Mouse (Mus musculus) midbrain, embryonic 12.5 days (tissue): Measurements from ENCODE around the gene Ascc3. TPM values are rescaled to one million over a fixed set of nuclear protein-coding genes. Genes with fewer than 3 reads are reported as not detected.
A peak's percentile ranks its signal among the peaks of the same experiment; 100 is the strongest.

Experiments used
- ATAC-seq: fragments of 200-750 bp; cut with Nextera tagmentation; 2 replicates; pipeline ENCODE4 v1.8.0; 2017; ENCODE audit warnings: low read depth, moderate TSS enrichment, moderate library complexity; ENCODE audit not compliant: low FRiP score
- H3K27ac ChIP-seq: fragments of 300-500 bp; sonication (generic); replicated peaks from 2 replicates; pipeline ENCODE4 v1.5.1; 2016; ENCODE audit warnings: mild to moderate bottlenecking
- H3K27me3 ChIP-seq: fragments of 300-500 bp; sonication (generic); 2 replicates; pipeline ENCODE4 v1.6.1; 2016; ENCODE audit warnings: mild to moderate bottlenecking
- H3K36me3 ChIP-seq: fragments of 300-500 bp; sonication (generic); 2 replicates; pipeline ENCODE4 v1.6.1; 2016
- H3K4me1 ChIP-seq: fragments of 300-500 bp; sonication (generic); 2 replicates; pipeline ENCODE4 v1.6.1; 2016
- H3K4me2 ChIP-seq: fragments of 300-500 bp; sonication (generic); replicated peaks from 2 replicates; pipeline ENCODE4 v1.6.1; 2016; ENCODE audit warnings: mild to moderate bottlenecking, moderate library complexity
- H3K4me3 ChIP-seq: fragments of 300-500 bp; sonication (generic); 2 replicates; pipeline ENCODE4 v1.5.1; 2016; ENCODE audit warnings: mild to moderate bottlenecking
- H3K9ac ChIP-seq: fragments of 300-500 bp; sonication (generic); replicated peaks from 2 replicates; pipeline ENCODE4 v1.6.1; 2016; ENCODE audit warnings: mild to moderate bottlenecking, moderate library complexity
- H3K9me3 ChIP-seq: fragments of 300-500 bp; sonication (generic); 2 replicates; pipeline ENCODE4 v1.6.1; 2016; ENCODE audit warnings: mild to moderate bottlenecking
- whole genome bisulfite sequencing: fragments of 180-500 bp; shearing (Covaris S2); methylation state at CpG from one replicate; pipeline ENCODE4 v1.1.7; 2016; 5-methylcytosine and 5-hydroxymethylcytosine counted together
- polyA plus RNA-seq: library from polyadenylated mRNA; unstranded; fragments of >200 nt; fragmentation: Nextera tagmentation; extraction: Ambion mirVana; gene quantifications from 2 replicates; pipeline ENCODE4 v1.2.1, GENCODE M21; 2016

Ascc3 gene
- polyA plus RNA-seq, 1 experiment from 2014 or later = 22.2 TPM

GRCm38 (mm10) chr10:50671517-50671916 lies 79.0 kb downstream of the Ascc3 start:
- H3K36me3 ChIP-seq = no peaks in the 10 kb centered on the region
- no peaks in the 10 kb centered on the region for H3K4me1 ChIP-seq
- no peaks in the 10 kb centered on the region for H3K27me3 ChIP-seq
- no peaks in the 10 kb centered on the region for H3K9me3 ChIP-seq
- H3K27ac ChIP-seq = no peak overlapping the region
- no peak overlapping the region for H3K9ac ChIP-seq
- WGBS = 48% methylated on average over 5 of the region's 5 CpGs
- H3K4me2 ChIP-seq = no peak overlapping the region
- no peak for ATAC-seq
- no peak overlapping the region for H3K4me3 ChIP-seq

GRCm38 (mm10) chr10:50690324-50690723 lies 97.9 kb downstream of the Ascc3 start:
- Histone ChIP-seq H3K27ac (no peak overlapping the region), H3K4me1 (no peaks in the 10 kb centered on the region), H3K4me3 (no peak overlapping the region), H3K36me3 (no peaks in the 10 kb centered on the region), H3K4me2 (no peak overlapping the region), H3K9ac (no peak overlapping the region), H3K27me3 (no peaks in the 10 kb centered on the region), H3K9me3 (no peaks in the 10 kb centered on the region)
- ATAC-seq = no peak

GRCm38 (mm10) chr10:50698836-50699433 lies 106.5 kb downstream of the Ascc3 start:
- no peak overlapping the region for H3K9ac ChIP-seq
- H3K36me3 ChIP-seq = no peaks in the 10 kb centered on the region
- no peak overlapping the region for H3K4me3 ChIP-seq
- no peaks in the 10 kb centered on the region for H3K27me3 ChIP-seq
- no peak overlapping the region for H3K27ac ChIP-seq
- H3K9me3 ChIP-seq = no peaks in the 10 kb centered on the region
- no peak overlapping the region for H3K4me2 ChIP-seq
- H3K4me1 ChIP-seq = no peaks in the 10 kb centered on the region
- ATAC-seq = peak; percentile 66; the same call in 1 of the 2 replicates
- WGBS = 67% methylated on average over 4 of the region's 4 CpGs

GRCm38 (mm10) chr10:50701736-50702135 lies 109.3 kb downstream of the Ascc3 start:
- H3K27ac ChIP-seq = no peak overlapping the region
- no peaks in the 10 kb centered on the region for H3K9me3 ChIP-seq
- H3K4me2 ChIP-seq = no peak overlapping the region
- H3K4me1 ChIP-seq = no peaks in the 10 kb centered on the region
- no peak overlapping the region for H3K4me3 ChIP-seq
- no peaks in the 10 kb centered on the region for H3K27me3 ChIP-seq
- H3K36me3 ChIP-seq = no peaks in the 10 kb centered on the region
- no peak overlapping the region for H3K9ac ChIP-seq
- WGBS = 64% methylated on average over 2 of the region's 2 CpGs
- ATAC-seq = no peak

GRCm38 (mm10) chr10:50702361-50702760 lies 109.9 kb downstream of the Ascc3 start:
- 77% methylated on average over 3 of the region's 3 CpGs for WGBS

GRCm38 (mm10) chr10:50704202-50704601 lies 111.7 kb downstream of the Ascc3 start:
- Histone ChIP-seq H3K4me3 (no peak overlapping the region), H3K9ac (no peak overlapping the region), H3K27ac (no peak overlapping the region), H3K4me2 (no peak overlapping the region), H3K9me3 (no peaks in the 10 kb centered on the region), H3K27me3 (no peaks in the 10 kb centered on the region), H3K4me1 (no peaks in the 10 kb centered on the region), H3K36me3 (no peaks in the 10 kb centered on the region)
- peak; percentile 77 for ATAC-seq
- WGBS = 23% methylated on average over 6 of the region's 6 CpGs

More at GRCm38 (mm10) chr10:50702361-50702760, 109.9 kb downstream of the Ascc3 start:
- no peak for ATAC-seq
- no peak overlapping the region for H3K4me3 ChIP-seq
- no peaks in the 10 kb centered on the region for H3K9me3 ChIP-seq
- no peaks in the 10 kb centered on the region for H3K36me3 ChIP-seq
- H3K27me3 ChIP-seq = no peaks in the 10 kb centered on the region
- H3K27ac ChIP-seq = no peak overlapping the region
- H3K9ac ChIP-seq = no peak overlapping the region
- H3K4me1 ChIP-seq = no peaks in the 10 kb centered on the region
- H3K4me2 ChIP-seq = no peak overlapping the region

GRCm38 (mm10) chr10:50704898-50705297 lies 112.4 kb downstream of the Ascc3 start:
- no peaks in the 10 kb centered on the region for H3K36me3 ChIP-seq
- H3K27ac ChIP-seq = no peak overlapping the region
- H3K4me3 ChIP-seq = no peak overlapping the region
- no peak overlapping the region for H3K9ac ChIP-seq
- H3K9me3 ChIP-seq = no peaks in the 10 kb centered on the region
- no peak for ATAC-seq
- no peaks in the 10 kb centered on the region for H3K27me3 ChIP-seq
- 83% methylated on average over 3 of the region's 3 CpGs for WGBS
- no peak overlapping the region for H3K4me2 ChIP-seq
- H3K4me1 ChIP-seq = no peaks in the 10 kb centered on the region

- Histone ChIP-seq H3K9ac (no peak overlapping the region), H3K9me3 (no peaks in the 10 kb centered on the region), H3K36me3 (0 out of 2 replicates have a peak, but pooled peaks cover 2% of the 10 kb centered on the region), H3K27ac (no peak overlapping the region), H3K4me1 (no peaks in the 10 kb centered on the region), H3K4me3 (no peak overlapping the region), H3K4me2 (no peak overlapping the region), H3K27me3 (no peaks in the 10 kb centered on the region)
- ATAC-seq = no peak
- 85% methylated on average over 3 of the region's 3 CpGs for WGBS
These were observed 118.8 kb downstream of the Ascc3 start for GRCm38 (mm10) chr10:50711286-50711685.

- Histone ChIP-seq H3K27me3 (no peaks in the 10 kb centered on the region), H3K9me3 (no peaks in the 10 kb centered on the region), H3K4me2 (no peak overlapping the region), H3K9ac (no peak overlapping the region), H3K27ac (no peak overlapping the region), H3K4me3 (no peak overlapping the region), H3K4me1 (no peaks in the 10 kb centered on the region), H3K36me3 (0 out of 2 replicates have a peak, but pooled peaks cover 2% of the 10 kb centered on the region)
- WGBS = 89% methylated on average over 1 of the region's 1 CpGs
- no peak for ATAC-seq
These were observed 119.3 kb downstream of the Ascc3 start for GRCm38 (mm10) chr10:50711765-50712164.

GRCm38 (mm10) chr10:50733459-50733858 lies 141.0 kb downstream of the Ascc3 start:
- H3K4me1 ChIP-seq = no peaks in the 10 kb centered on the region
- H3K9me3 ChIP-seq = no peaks in the 10 kb centered on the region
- ATAC-seq = no peak
- H3K9ac ChIP-seq = no peak overlapping the region
- H3K27me3 ChIP-seq = no peaks in the 10 kb centered on the region
- H3K36me3 ChIP-seq = no peaks in the 10 kb centered on the region
- H3K27ac ChIP-seq = no peak overlapping the region
- no peak overlapping the region for H3K4me3 ChIP-seq
- H3K4me2 ChIP-seq = no peak overlapping the region

GRCm38 (mm10) chr10:50762069-50762468 lies 169.6 kb downstream of the Ascc3 start:
- H3K27me3 ChIP-seq = no peaks in the 10 kb centered on the region
- ATAC-seq = no peak

GRCm38 (mm10) chr10:50762984-50763383 lies 170.5 kb downstream of the Ascc3 start:
- Histone ChIP-seq H3K9ac (no peak overlapping the region), H3K27ac (no peak overlapping the region), H3K36me3 (peaks cover 3% of the 10 kb centered on the region; the same call in 1 of the 2 replicates), H3K4me1 (peaks cover 6% of the 10 kb centered on the region), H3K27me3 (no peaks in the 10 kb centered on the region), H3K9me3 (no peaks in the 10 kb centered on the region), H3K4me2 (no peak overlapping the region), H3K4me3 (no peak overlapping the region)
- ATAC-seq = no peak
- WGBS = 90% methylated on average over 2 of the region's 2 CpGs

More at GRCm38 (mm10) chr10:50762069-50762468, 169.6 kb downstream of the Ascc3 start:
- Histone ChIP-seq H3K4me1 (peaks cover 6% of the 10 kb centered on the region), H3K4me3 (no peak overlapping the region), H3K36me3 (peaks cover 4% of the 10 kb centered on the region; the same call in 1 of the 2 replicates), H3K9ac (no peak overlapping the region), H3K9me3 (no peaks in the 10 kb centered on the region), H3K4me2 (no peak overlapping the region), H3K27ac (no peak overlapping the region)
- 89% methylated on average over 2 of the region's 2 CpGs for WGBS
